Comparison of ENCODE assay signal across 10 mouse cellular contexts in genomic region chr14:121732196-121732595, GRCm38 (mm10).
DNase-seq lines count a peak whose midpoint lies in the region; ATAC-seq and TF ChIP-seq lines count a peak whose summit lies in the region.
"Had no signal": no experiment of that assay in that cellular context is flagged by ENCODE, and none has a peak within 500 bp of the region (broad histone marks: within the 10 kb centered on the region; RNA-seq: fewer than 3 reads in every experiment).

No protein-coding gene starts in this region.

- 0 out of 2 replicates have a peak, but pooled peaks cover 2% of the 10 kb centered on the region for H3K4me1 ChIP-seq in lung, embryonic 16.5 days (replicated peaks; ENCODE audit: control insufficient read depth, insufficient read depth, low read length)
- peaks cover 15% of the 10 kb centered on the region for H3K4me1 ChIP-seq in embryonic facial prominence, embryonic 10.5 days
- H3K4me1 ChIP-seq in limb, embryonic 10.5 days, result peaks cover 15% of the 10 kb centered on the region
- H3K4me1 ChIP-seq in small intestine, adult 2 months (ENCODE audit: control insufficient read depth, insufficient read depth, insufficient read length, low read length), result peaks cover 4% of the 10 kb centered on the region
- H3K4me1 ChIP-seq: limb, embryonic 12.5 days had no signal

- no peak overlapping the region for H3K4me3 ChIP-seq in lung, embryonic 16.5 days (ENCODE audit: low read length)
- H3K4me3 ChIP-seq in embryonic facial prominence, embryonic 10.5 days, result peak overlapping the region; percentile 34
- 0 out of 2 replicates have a peak overlapping the region, but pooled peaks have one; percentile 10 for H3K4me3 ChIP-seq in limb, embryonic 10.5 days
- H3K4me3 ChIP-seq in small intestine, adult 2 months (ENCODE audit: low read depth, low read length), result peak overlapping the region; percentile 14; the same call in 1 of the 2 replicates
- H3K4me3 ChIP-seq: limb, embryonic 12.5 days; myocyte had no signal

- H3K9ac ChIP-seq in lung, embryonic 16.5 days (ENCODE audit: low read length), result no peak overlapping the region
- H3K9ac ChIP-seq: limb, embryonic 12.5 days had no signal

- no peaks in the 10 kb centered on the region for H3K36me3 ChIP-seq in lung, embryonic 16.5 days (ENCODE audit: control insufficient read depth, insufficient read depth, low read length)
- no peaks in the 10 kb centered on the region for H3K36me3 ChIP-seq in embryonic facial prominence, embryonic 10.5 days (replicated peaks)
- no peaks in the 10 kb centered on the region for H3K36me3 ChIP-seq in limb, embryonic 10.5 days
- H3K36me3 ChIP-seq in small intestine, adult 2 months (ENCODE audit: control insufficient read depth, insufficient read depth, low read length), result no peaks in the 10 kb centered on the region
- H3K36me3 ChIP-seq: limb, embryonic 12.5 days had no signal

- 27% methylated on average over 8 of the region's 8 CpGs for WGBS in lung, embryonic 16.5 days
- WGBS in embryonic facial prominence, embryonic 10.5 days, result 10% methylated on average over 8 of the region's 8 CpGs
- 25% methylated on average over 8 of the region's 8 CpGs for WGBS in limb, embryonic 10.5 days
- 22% methylated on average over 8 of the region's 8 CpGs for WGBS in small intestine, adult 2 months

- H3K27ac ChIP-seq in lung, embryonic 16.5 days (ENCODE audit: low read length), result peak overlapping the region; percentile 36; the same call in 1 of the 2 replicates
- peak overlapping the region; percentile 66 for H3K27ac ChIP-seq in embryonic facial prominence, embryonic 10.5 days (replicated peaks)
- 0 out of 2 replicates have a peak overlapping the region, but pooled peaks have one; percentile 33 for H3K27ac ChIP-seq in limb, embryonic 10.5 days
- H3K27ac ChIP-seq in small intestine, adult 2 months (ENCODE audit: insufficient read depth, low read depth, low read length), result no peak overlapping the region
- H3K27ac ChIP-seq: limb, embryonic 12.5 days had no signal

- H3K27me3 ChIP-seq in lung, embryonic 16.5 days (ENCODE audit: control insufficient read depth, insufficient read depth, low read depth, low read length), result no peaks in the 10 kb centered on the region
- no peaks in the 10 kb centered on the region for H3K27me3 ChIP-seq in embryonic facial prominence, embryonic 10.5 days (replicated peaks; ENCODE audit: low read depth, poor library complexity, severe bottlenecking)
- H3K27me3 ChIP-seq in limb, embryonic 10.5 days (ENCODE audit: low read depth, poor library complexity, severe bottlenecking), result no peaks in the 10 kb centered on the region
- H3K27me3 ChIP-seq in small intestine, adult 2 months (ENCODE audit: control insufficient read depth, insufficient read depth, low read length), result no peaks in the 10 kb centered on the region
- H3K27me3 ChIP-seq: limb, embryonic 12.5 days had no signal

- no peak for DNase-seq in lung, adult 18-20 months
- DNase-seq in embryonic facial prominence, embryonic 10.5 days (ENCODE audit: low spot score), result peak; percentile 13
- no peak for DNase-seq in limb, embryonic 10.5 days (ENCODE audit: low spot score)
- DNase-seq in gastrocnemius, adult 18-20 months (ENCODE audit: low spot score), result no peak
- no peak for DNase-seq in spleen, postnatal 14 days (ENCODE audit: low spot score in 2 of 2)
- no peak for DNase-seq in frontal cortex, adult 2 months (ENCODE audit: extremely low spot score in 1 of 2, low spot score in 1 of 2)

- TF ChIP-seq CTCF in small intestine, adult 2 months (IDR thresholded peaks at IDR 0.05; ENCODE audit: extremely low read depth, insufficient read length, insufficient replicate concordance, low read depth, low read length), result no peak

- H3K9me3 ChIP-seq in lung, embryonic 16.5 days (ENCODE audit: control insufficient read depth, low read length), result no peaks in the 10 kb centered on the region
- no peaks in the 10 kb centered on the region for H3K9me3 ChIP-seq in embryonic facial prominence, embryonic 10.5 days
- no peaks in the 10 kb centered on the region for H3K9me3 ChIP-seq in limb, embryonic 10.5 days (replicated peaks)
- H3K9me3 ChIP-seq: limb, embryonic 12.5 days had no signal

- TF ChIP-seq POLR2A in small intestine, adult 2 months (IDR thresholded peaks at IDR 0.05; ENCODE audit: low read depth, low read length), result no peak

- ATAC-seq in lung, embryonic 16.5 days (ENCODE audit: low read depth), result no peak

- H3K4me2 ChIP-seq in lung, embryonic 16.5 days (ENCODE audit: low read depth, low read length), result no peak overlapping the region
- H3K4me2 ChIP-seq: limb, embryonic 12.5 days had no signal
